Mouse (Mus musculus): Measurements from ENCODE around the gene Zfp518b. TPM values are rescaled to one million over a fixed set of nuclear protein-coding genes. Genes with fewer than 3 reads are reported as not detected.

Gene Zfp518b
- 2.5 and 2.9 TPM in 2 replicates for polyA plus RNA-seq (2012; ENCODE audit: insufficient read depth, insufficient read length, missing spikeins)

- no peak for TF ChIP-seq POLR2A (IDR thresholded peaks at IDR 0.05; ENCODE audit: borderline replicate concordance, low read depth, low read length)
- no peak for TF ChIP-seq CTCF (IDR thresholded peaks at IDR 0.05; ENCODE audit: low read depth, low read length)
- H3K4me3 ChIP-seq (ENCODE audit: insufficient read depth, low read length): peak within 1 kb of the TSS; percentile 74
- H3K27ac ChIP-seq (ENCODE audit: insufficient read depth, low read depth, low read length): no peak within 1 kb of the TSS
- H3K4me1 ChIP-seq (ENCODE audit: control insufficient read depth, insufficient read depth, low read length): 0 out of 2 replicates have a peak, but pooled peaks cover 2% of the 10 kb centered on the region
These were observed at the start of gene Zfp518b for GRCm38 (mm10) chr5:38684164-38684911. Gene Zfp518b, minus strand, starts transcription at chr5:38684826.

DNA sequence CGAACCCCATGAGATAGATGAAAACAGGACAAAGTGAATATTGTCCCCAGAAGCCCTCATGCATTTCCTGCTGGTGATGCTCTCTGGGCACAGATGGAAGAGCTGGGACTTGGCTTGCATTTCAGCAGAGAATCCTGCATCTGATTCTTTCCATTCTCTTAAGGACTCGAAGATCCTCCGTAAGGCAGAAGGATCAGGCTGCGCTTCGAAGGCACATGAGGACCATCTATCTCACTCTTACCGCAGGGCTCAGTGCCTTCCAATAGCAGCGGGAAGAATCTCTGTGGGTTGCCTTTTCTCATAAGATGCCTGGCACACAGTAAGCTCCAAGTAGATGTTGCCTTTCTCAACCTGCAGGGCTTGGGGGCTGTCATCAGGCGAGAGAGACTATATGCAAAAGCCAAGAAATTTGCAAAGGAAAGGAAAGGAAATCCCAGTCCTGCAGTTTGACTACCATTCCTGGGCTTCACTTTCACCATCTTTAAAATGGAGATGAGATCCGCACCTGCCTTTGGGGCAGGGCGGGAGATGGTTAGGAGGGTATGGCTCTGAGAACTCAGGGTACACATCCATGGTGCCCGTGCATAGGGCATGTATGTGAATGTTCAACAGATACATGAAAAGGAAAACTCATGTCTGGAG lies 24.4 kb upstream of the Zfp518b start:
- H3K4me1 ChIP-seq (ENCODE audit: control insufficient read depth, insufficient read depth, low read length): no peaks in the 10 kb centered on the region
- no peak overlapping the region for H3K4me3 ChIP-seq (ENCODE audit: insufficient read depth, low read length)
- no peak overlapping the region for H3K27ac ChIP-seq (ENCODE audit: insufficient read depth, low read depth, low read length)
- no peak for TF ChIP-seq POLR2A (IDR thresholded peaks at IDR 0.05; ENCODE audit: borderline replicate concordance, low read depth, low read length)
- no peak for TF ChIP-seq CTCF (IDR thresholded peaks at IDR 0.05; ENCODE audit: low read depth, low read length)

GRCm38 (mm10) chr5:38707364-38708075 lies 22.9 kb upstream of the Zfp518b start:
- H3K27ac ChIP-seq (ENCODE audit: insufficient read depth, low read depth, low read length): no peak overlapping the region
- H3K4me3 ChIP-seq (ENCODE audit: insufficient read depth, low read length): no peak overlapping the region
- TF ChIP-seq CTCF (IDR thresholded peaks at IDR 0.05; ENCODE audit: low read depth, low read length) (no peak), POLR2A (IDR thresholded peaks at IDR 0.05; ENCODE audit: borderline replicate concordance, low read depth, low read length) (no peak)
- H3K4me1 ChIP-seq (ENCODE audit: control insufficient read depth, insufficient read depth, low read length): no peaks in the 10 kb centered on the region

DNA sequence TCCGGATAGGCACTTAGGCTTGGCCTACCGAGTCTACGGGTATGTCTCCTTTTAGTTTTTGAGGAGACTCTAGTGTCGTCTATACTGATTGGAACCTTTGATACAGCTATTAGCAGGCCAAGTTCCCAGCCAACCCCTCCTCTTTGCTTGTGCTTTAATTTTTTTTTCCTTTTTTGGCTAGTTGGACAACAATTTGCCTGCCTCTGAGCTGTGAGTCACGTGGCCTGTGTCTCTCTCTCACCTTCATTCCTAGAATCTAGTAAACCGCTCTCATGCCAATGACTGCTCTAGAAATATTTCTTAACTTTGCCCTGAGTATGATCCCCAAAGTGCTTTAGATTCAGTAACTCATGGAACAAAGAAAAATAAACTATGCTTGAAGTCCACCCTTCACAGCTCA lies 18.3 kb upstream of the Zfp518b start:
- H3K4me3 ChIP-seq (ENCODE audit: insufficient read depth, low read length): no peak overlapping the region
- TF ChIP-seq CTCF (IDR thresholded peaks at IDR 0.05; ENCODE audit: low read depth, low read length) (no peak), POLR2A (IDR thresholded peaks at IDR 0.05; ENCODE audit: borderline replicate concordance, low read depth, low read length) (no peak)
- H3K27ac ChIP-seq (ENCODE audit: insufficient read depth, low read depth, low read length): no peak overlapping the region
- H3K4me1 ChIP-seq (ENCODE audit: control insufficient read depth, insufficient read depth, low read length): no peaks in the 10 kb centered on the region

DNA sequence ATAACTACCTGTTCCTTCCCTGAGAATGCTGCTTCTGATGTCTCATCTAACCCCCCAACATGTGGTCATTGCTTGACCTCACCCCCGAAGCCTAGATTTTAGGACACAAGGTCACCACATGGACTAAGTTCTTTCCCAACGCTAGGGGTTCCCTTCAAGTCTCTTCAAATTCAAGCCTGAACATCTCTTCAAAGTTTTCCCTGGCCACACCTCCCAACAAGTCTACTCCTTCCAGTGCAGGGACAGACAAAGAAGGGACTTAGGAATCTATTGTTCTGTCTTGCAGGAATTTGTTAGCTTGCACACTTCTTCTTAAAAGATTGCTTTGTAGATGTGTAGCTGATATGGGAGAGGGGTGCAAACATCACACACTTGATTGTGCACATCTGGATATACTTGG lies 17.5 kb upstream of the Zfp518b start:
- H3K4me1 ChIP-seq (ENCODE audit: control insufficient read depth, insufficient read depth, low read length): no peaks in the 10 kb centered on the region
- H3K27ac ChIP-seq (ENCODE audit: insufficient read depth, low read depth, low read length): no peak overlapping the region
- H3K4me3 ChIP-seq (ENCODE audit: insufficient read depth, low read length): no peak overlapping the region
- TF ChIP-seq POLR2A (IDR thresholded peaks at IDR 0.05; ENCODE audit: borderline replicate concordance, low read depth, low read length) (no peak), CTCF (IDR thresholded peaks at IDR 0.05; ENCODE audit: low read depth, low read length) (no peak)

DNA sequence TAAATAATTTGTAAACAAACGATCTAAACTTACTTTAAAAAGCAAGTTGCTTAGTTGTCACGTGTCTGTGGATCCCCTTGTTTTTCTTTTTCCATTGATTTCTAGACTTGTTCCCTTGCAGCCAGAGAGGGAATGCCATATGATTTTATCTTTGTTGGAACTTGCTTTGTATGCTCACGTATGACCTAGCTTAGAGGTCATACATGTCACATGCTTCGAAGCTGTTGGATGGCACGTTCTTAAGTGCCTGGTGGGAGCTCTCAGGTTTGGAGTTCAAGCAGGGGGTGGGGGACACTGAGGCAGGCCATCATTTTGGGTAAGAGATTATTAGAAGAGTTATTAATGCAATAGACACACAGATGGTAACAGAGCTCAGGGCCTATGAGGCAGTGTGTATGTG lies 13.8 kb upstream of the Zfp518b start:
- TF ChIP-seq POLR2A (IDR thresholded peaks at IDR 0.05; ENCODE audit: borderline replicate concordance, low read depth, low read length): no peak
- no peak for TF ChIP-seq CTCF (IDR thresholded peaks at IDR 0.05; ENCODE audit: low read depth, low read length)

DNA sequence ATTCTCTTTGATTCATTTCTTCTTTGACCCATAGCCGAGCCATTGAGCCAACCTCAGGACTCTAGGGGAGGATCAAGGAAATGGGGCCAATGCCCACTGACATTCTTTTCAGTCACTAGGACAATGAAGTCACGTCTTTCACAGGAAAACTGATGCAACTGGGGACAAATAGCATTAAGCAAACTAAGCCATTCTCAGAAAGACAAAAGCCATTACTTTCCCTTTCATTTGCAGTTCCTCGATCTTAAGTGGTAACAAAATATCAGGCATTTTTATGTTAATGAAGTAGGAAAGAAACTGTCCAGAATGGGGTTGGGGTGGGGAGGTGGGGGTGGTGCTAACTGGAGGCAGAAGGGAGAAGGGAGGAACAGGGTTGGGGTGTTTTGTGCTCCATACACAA lies 13.4 kb upstream of the Zfp518b start:
- H3K4me1 ChIP-seq (ENCODE audit: control insufficient read depth, insufficient read depth, low read length): no peaks in the 10 kb centered on the region
- H3K27ac ChIP-seq (ENCODE audit: insufficient read depth, low read depth, low read length): no peak overlapping the region
- H3K4me3 ChIP-seq (ENCODE audit: insufficient read depth, low read length): no peak overlapping the region
- TF ChIP-seq POLR2A (IDR thresholded peaks at IDR 0.05; ENCODE audit: borderline replicate concordance, low read depth, low read length) (no peak), CTCF (IDR thresholded peaks at IDR 0.05; ENCODE audit: low read depth, low read length) (no peak)

More for the DNA sequence above, 13.8 kb upstream of the Zfp518b start:
- Histone ChIP-seq H3K4me1 (ENCODE audit: control insufficient read depth, insufficient read depth, low read length) (no peaks in the 10 kb centered on the region), H3K4me3 (ENCODE audit: insufficient read depth, low read length) (no peak overlapping the region), H3K27ac (ENCODE audit: insufficient read depth, low read depth, low read length) (no peak overlapping the region)

GRCm38 (mm10) chr5:38696616-38697375 lies 12.2 kb upstream of the Zfp518b start:
- no peak overlapping the region for H3K4me3 ChIP-seq (ENCODE audit: insufficient read depth, low read length)
- no peaks in the 10 kb centered on the region for H3K4me1 ChIP-seq (ENCODE audit: control insufficient read depth, insufficient read depth, low read length)
- TF ChIP-seq CTCF (IDR thresholded peaks at IDR 0.05; ENCODE audit: low read depth, low read length) (no peak), POLR2A (IDR thresholded peaks at IDR 0.05; ENCODE audit: borderline replicate concordance, low read depth, low read length) (no peak)
- H3K27ac ChIP-seq (ENCODE audit: insufficient read depth, low read depth, low read length): no peak overlapping the region

GRCm38 (mm10) chr5:38692859-38693258 lies 8.2 kb upstream of the Zfp518b start:
- Histone ChIP-seq H3K4me3 (ENCODE audit: insufficient read depth, low read length) (no peak overlapping the region), H3K4me1 (ENCODE audit: control insufficient read depth, insufficient read depth, low read length) (no peaks in the 10 kb centered on the region), H3K27ac (ENCODE audit: insufficient read depth, low read depth, low read length) (no peak overlapping the region)
- TF ChIP-seq CTCF (IDR thresholded peaks at IDR 0.05; ENCODE audit: low read depth, low read length) (no peak), POLR2A (IDR thresholded peaks at IDR 0.05; ENCODE audit: borderline replicate concordance, low read depth, low read length) (no peak)
